Mouse (Mus musculus): ENCODE results near the gene Neu1.

The Neu1 gene

GRCm38 (mm10) chr17:34902895-34903294, 28.2 kb upstream of the Neu1 start:
- no peak for DNase-seq

GRCm38 (mm10) chr17:34910982-34911381, 20.1 kb upstream of the Neu1 start:
- DNase-seq, result no peak

DNA sequence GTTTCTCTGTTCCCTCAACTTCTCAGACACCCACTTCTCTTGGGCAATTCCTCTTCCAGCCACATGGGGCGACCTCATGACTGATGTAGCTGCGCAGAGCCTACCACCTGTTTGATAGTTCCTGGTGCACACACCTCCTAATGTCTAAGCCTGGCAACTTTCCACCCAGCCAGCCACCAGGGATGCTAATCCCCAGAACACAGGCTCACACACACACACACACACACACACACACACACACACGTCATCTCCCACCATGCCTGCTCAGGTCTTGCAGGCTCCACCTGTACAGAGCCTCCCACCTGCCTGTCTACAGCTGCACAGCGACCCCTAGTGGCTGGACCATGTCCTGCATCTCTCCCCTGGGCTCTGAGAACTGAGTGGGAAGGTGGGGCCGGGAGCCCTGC, 19.1 kb upstream of the Neu1 start:
- peak; percentile 69 for DNase-seq

DNA sequence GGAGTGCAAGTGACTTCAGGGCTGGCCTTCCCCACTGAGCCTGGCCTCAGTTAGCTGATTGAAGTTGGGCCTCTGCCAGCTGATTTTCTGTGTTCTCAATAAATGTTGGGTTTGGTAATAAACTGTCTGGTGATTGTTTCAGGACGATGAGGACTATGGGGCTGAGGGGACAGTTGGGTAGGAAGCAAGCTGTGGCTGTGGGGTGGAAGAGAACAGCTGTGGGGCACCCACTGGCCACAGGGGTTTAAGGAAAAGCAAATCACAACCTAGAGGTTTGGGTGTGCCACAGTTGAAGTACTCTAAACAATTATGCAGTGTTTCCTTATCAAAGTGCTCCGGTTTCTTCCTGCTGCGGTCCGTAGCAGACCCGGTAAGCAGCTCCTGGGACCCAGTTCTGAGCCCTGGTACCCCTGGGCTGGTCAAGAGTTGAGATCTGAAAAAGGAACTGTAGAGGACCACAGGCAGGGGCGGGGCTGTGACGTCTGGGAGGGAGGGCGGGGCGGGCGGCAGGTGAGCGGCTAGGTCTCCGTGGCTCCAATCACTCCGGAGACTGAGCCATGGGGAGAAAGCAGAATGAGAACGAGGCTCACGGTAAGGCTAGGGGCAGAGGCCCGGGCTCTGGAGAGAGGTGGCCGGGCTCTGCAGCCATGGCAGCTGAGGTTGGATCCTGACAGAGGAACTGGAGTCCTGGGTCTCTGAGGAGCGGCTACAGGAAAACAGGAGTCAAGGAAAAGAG, 17.0 kb upstream of the Neu1 start, which contains the start of gene Slc44a4:
Gene Slc44a4 (plus strand): TSS at position 537 of the 736 bp plus-strand sequence.
- no peak for DNase-seq

GRCm38 (mm10) chr17:34915410-34915831, 15.6 kb upstream of the Neu1 start:
- DNase-seq, result no peak

GRCm38 (mm10) chr17:34916316-34916715, 14.7 kb upstream of the Neu1 start:
- no peak for DNase-seq

DNA sequence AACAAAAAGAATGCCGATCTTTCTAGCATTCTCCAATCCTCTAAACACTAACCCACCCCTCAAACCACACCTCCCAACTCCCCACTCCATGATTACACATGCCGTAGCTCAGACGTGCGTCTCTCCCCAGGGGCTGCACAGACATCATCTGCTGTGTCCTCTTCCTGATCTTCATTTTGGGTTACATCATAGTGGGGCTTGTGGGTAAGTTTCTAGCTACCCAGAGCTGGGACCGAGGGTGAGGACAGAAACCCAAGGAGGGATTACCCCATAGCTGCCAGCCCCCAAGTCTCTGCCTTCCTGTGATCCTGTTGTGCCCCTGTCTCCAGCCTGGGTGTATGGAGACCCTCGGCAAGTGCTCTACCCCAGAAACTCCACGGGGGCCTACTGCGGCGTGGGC, 13.9 kb upstream of the Neu1 start:
- no peak for DNase-seq

DNA sequence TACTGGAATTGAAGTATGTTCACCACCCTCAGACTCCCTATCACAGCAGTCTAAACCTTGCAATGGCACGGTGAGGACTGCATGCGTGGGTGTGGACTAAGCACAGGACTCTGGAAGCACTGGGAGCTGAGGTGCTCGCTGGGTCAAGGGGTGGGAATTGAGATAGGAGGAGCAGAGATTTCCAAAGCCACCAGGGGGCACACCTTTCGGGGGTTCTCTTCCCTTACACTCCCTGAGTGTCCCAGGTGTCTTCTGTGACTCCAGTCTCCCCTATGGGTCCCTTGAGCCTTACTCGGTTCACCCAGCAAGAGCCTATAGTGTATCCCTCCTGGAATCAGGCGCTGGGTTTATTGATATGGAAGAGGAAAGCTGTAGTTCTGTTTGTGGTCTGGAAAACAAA, 8.1 kb upstream of the Neu1 start:
- DNase-seq, result no peak

DNA sequence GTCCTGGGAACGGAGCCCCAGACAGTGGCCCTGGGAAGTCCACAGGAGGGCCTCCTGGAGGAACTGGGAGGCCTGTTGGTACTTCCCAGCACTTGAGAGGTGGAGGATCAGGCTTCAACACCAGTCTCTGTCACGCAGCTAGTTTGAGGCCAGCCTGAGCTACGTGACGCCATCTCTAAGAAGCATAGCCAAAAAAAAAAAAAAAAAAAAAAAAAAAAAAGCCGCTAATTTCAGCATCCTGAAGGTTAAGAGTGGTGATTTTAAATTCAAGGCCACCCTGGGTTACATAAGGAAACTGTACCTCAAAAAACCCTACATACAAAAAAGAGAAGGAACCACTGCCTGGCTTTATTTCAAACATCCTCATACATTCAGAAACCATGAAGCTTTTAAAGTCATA, 6.8 kb upstream of the Neu1 start:
- DNase-seq, result no peak

- DNase-seq, result no peak
Measured at GRCm38 (mm10) chr17:34927306-34928019, 3.6 kb upstream of the Neu1 start.

DNA sequence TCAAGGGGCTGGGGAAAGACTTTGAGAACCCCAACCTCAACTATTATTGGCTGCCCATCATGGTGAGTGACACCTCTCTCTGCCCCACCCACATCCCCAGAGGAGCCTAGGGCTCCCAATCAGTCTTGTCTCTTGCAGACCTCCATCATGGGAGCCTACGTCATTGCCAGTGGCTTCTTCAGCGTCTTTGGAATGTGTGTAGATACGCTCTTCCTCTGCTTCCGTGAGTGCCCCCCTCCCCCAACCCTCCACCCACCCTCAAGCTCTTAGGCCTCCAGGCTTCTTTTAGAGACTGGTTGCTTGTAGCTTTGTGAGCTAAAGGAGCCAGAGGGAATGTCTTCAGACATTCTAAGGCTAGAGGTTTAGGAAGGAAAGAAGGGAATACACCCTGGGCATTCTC, 2.2 kb upstream of the Neu1 start:
- no peak for DNase-seq

GRCm38 (mm10) chr17:34931735-34932098, 664 bp downstream of the Neu1 start:
- DNase-seq, result peak; percentile 68

GRCm38 (mm10) chr17:34932287-34932686, 1.2 kb downstream of the Neu1 start:
- no peak for DNase-seq

DNA sequence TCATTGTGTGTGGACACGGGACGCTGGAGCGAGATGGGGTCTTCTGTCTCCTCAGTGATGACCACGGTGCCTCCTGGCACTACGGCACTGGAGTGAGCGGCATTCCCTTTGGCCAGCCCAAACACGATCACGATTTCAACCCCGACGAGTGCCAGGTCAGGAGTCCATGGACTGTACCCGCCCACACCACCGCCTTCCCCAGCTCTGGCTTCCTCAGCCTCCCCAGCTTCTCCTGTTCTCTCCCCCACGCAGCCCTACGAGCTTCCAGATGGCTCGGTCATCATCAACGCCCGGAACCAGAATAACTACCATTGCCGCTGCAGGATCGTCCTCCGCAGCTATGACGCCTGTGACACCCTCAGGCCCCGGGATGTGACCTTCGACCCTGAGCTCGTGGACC, 3.0 kb downstream of the Neu1 start:
- peak; percentile 24 for DNase-seq

DNA sequence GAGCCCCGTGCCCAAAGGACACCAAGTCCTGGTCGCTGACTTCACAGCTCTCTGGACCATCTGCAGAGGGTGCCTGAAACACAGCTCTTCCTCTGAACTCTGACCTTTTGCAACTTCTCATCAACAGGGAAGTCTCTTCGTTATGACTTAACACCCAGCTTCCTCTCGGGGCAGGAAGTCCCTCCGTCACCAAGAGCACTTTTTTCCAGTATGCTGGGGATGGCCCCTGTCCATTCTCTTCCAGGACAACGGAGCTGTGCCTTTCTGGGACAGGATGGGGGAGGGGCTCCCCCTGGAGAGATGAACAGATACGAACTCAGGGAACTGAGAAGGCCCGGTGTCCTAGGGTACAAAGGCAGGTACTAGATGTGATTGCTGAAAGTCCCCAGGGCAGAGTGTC, 3.8 kb downstream of the Neu1 start:
- no peak for DNase-seq

- no peak for DNase-seq
Measured at GRCm38 (mm10) chr17:34937960-34938505, 7.0 kb downstream of the Neu1 start.

GRCm38 (mm10) chr17:34941344-34942041, 10.4 kb downstream of the Neu1 start:
- no peak for DNase-seq

GRCm38 (mm10) chr17:34943128-34943815, 12.2 kb downstream of the Neu1 start:
- no peak for DNase-seq

DNA sequence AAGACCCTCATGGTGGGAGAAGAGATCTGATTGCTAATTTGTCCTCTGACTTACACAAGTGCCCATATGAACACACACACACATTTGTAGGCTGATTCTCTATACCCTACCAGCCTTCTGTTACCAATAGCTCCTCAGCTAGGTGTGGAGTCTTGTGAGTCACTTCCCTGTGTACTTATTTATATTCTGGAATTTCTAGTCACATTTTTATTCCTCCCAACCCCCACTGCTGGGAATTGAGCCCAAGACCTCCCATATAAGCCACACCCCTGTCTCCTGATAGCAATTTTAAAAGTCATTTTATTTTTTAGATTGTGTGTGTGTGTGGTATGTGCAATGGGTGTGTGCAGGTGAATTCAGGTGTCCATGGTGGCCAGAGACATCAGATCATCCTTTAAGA, 13.3 kb downstream of the Neu1 start:
- no peak for DNase-seq

GRCm38 (mm10) chr17:34946486-34947140, 15.6 kb downstream of the Neu1 start:
- no peak for DNase-seq

GRCm38 (mm10) chr17:34947606-34948005, 16.6 kb downstream of the Neu1 start:
- no peak for DNase-seq
